Comparison of ENCODE assay signal across 9 mouse cellular contexts in genomic region chr11:93097001-93097400, GRCm38 (mm10). TPM values are rescaled to one million over a fixed set of nuclear protein-coding genes. Genes with fewer than 3 reads are reported as not detected.
DNase-seq lines count a peak whose midpoint lies in the region; ATAC-seq lines count a peak whose summit lies in the region.
"Had no signal": no experiment of that assay in that cellular context is flagged by ENCODE, and none has a peak within 500 bp of the region (broad histone marks: within the 10 kb centered on the region; RNA-seq: fewer than 3 reads in every experiment).

No protein-coding gene starts in this region.

- H3K27me3 ChIP-seq in forebrain, embryonic 14.5 days (replicated peaks; ENCODE audit: control insufficient read depth, insufficient read depth, low read length) = peaks cover 32% of the 10 kb centered on the region

- no peaks in the 10 kb centered on the region for H3K36me3 ChIP-seq in forebrain, embryonic 14.5 days (ENCODE audit: control insufficient read depth, insufficient read depth, low read length)

- peak; percentile 23 to 35 for DNase-seq in layer of hippocampus, postnatal 10 days (ENCODE audit: low spot score in 2 of 2)
- DNase-seq in layer of hippocampus, adult 9-11 months = no peak
- DNase-seq in adrenal gland, postnatal 36 days = peak; percentile 45 to 59
- DNase-seq in forebrain, embryonic 14.5 days (ENCODE audit: low spot score) = peak; percentile 64
- DNase-seq in lung, postnatal 14 days = peak; percentile 38
- DNase-seq in testis, postnatal 10 days (ENCODE audit: low spot score) = peak; percentile 69
- DNase-seq in thymus, adult 18-20 months = no peak
- no peak for DNase-seq in T-cell, adult 2 months (ENCODE audit: low spot score)

- no peak overlapping the region for H3K27ac ChIP-seq in forebrain, embryonic 14.5 days (ENCODE audit: low read depth, low read length)

- no peak overlapping the region for H3K9ac ChIP-seq in forebrain, embryonic 14.5 days (ENCODE audit: low read length)

- under 1% methylated on average over 6 of the region's 6 CpGs for WGBS in forebrain, embryonic 14.5 days

- H3K4me2 ChIP-seq in forebrain, embryonic 14.5 days (ENCODE audit: low read length) = peak overlapping the region; percentile 84

- no peak for ATAC-seq in forebrain, embryonic 14.5 days

- H3K4me3 ChIP-seq in forebrain, embryonic 14.5 days (ENCODE audit: low read depth, low read length) = peak overlapping the region; percentile 35

- peaks cover 9% of the 10 kb centered on the region for H3K4me1 ChIP-seq in forebrain, embryonic 14.5 days (ENCODE audit: control insufficient read depth, insufficient read depth, low read length)

- no peaks in the 10 kb centered on the region for H3K9me3 ChIP-seq in forebrain, embryonic 14.5 days (replicated peaks; ENCODE audit: control insufficient read depth, low read length)

RNA-seq across cellular contexts. Expression of gene Car10, which starts 0.8 kb away (rescaled TPM):
- total RNA-seq in layer of hippocampus, postnatal 10 days (2021) = 10 to 100 TPM; 27.5 to 28.1 TPM
- total RNA-seq in adrenal gland, postnatal 36 days (2021) = under 1 TPM; 0.07 to 0.10 TPM
- polyA plus RNA-seq in forebrain, embryonic 14.5 days (2014; fragmentation: Nextera tagmentation; extraction: Ambion mirVana) = 6.3 and 9.1 TPM in 2 replicates
- total RNA-seq: heart, postnatal 36 days had no signal

Comparison
In these comparisons a context has a peak if more than half of its experiments do, and no peak if none do; other contexts are left out.
1. DNase-seq: peak in layer of hippocampus, postnatal 10 days (2 of 2), adrenal gland, postnatal 36 days (2 of 2), forebrain, embryonic 14.5 days (single experiment), lung, postnatal 14 days (single experiment) and testis, postnatal 10 days (single experiment); none in layer of hippocampus, adult 9-11 months (single experiment), thymus, adult 18-20 months (0 of 2) and T-cell, adult 2 months (single experiment).
2. RNA of gene Car10, which starts 0.8 kb away (total RNA-seq): 27.5 to 28.1 TPM in layer of hippocampus, postnatal 10 days; 0.07 to 0.10 TPM in adrenal gland, postnatal 36 days; every median in the first group is over 10 times any median in the second.